Mouse (Mus musculus) intestine, postnatal 0 days (tissue): Measurements from ENCODE around the gene Zbtb12. TPM values are rescaled to one million over a fixed set of nuclear protein-coding genes. Genes with fewer than 3 reads are reported as not detected.
"Not testable (repeated sequence)": the region's sequence is repeated elsewhere in the genome, so short reads cannot be mapped to it uniquely, and the experiment has no call there.

Experiments used
- ATAC-seq: fragments of 200-750 bp; cut with Nextera tagmentation; 2 replicates; pipeline ENCODE4 v1.8.0; 2017; ENCODE audit warnings: mild to moderate bottlenecking, moderate TSS enrichment, moderate library complexity
- H3K27ac ChIP-seq: fragments of 300-500 bp; sonication (generic); 2 replicates; pipeline ENCODE4 v1.5.1; 2014; ENCODE audit warnings: mild to moderate bottlenecking, low read depth, low read length, moderate library complexity
- H3K27me3 ChIP-seq: fragments of 300-500 bp; sonication (generic); replicated peaks from 2 replicates; pipeline ENCODE4 v1.6.1; 2014; ENCODE audit warnings: low read length, mixed read lengths; ENCODE audit not compliant: control insufficient read depth, insufficient read depth
- H3K36me3 ChIP-seq: fragments of 300-500 bp; sonication (generic); 2 replicates; pipeline ENCODE4 v1.6.1; 2014; ENCODE audit warnings: mild to moderate bottlenecking, moderate library complexity; ENCODE audit not compliant: control insufficient read depth, insufficient read depth
- H3K4me1 ChIP-seq: fragments of 300-500 bp; sonication (generic); replicated peaks from 2 replicates; pipeline ENCODE4 v1.6.1; 2014; ENCODE audit warnings: antibody characterized with exemption, low read length, mixed read lengths; ENCODE audit not compliant: control insufficient read depth, insufficient read depth
- H3K4me2 ChIP-seq: fragments of 300-500 bp; sonication (generic); replicated peaks from 2 replicates; pipeline ENCODE4 v1.6.1; 2014; ENCODE audit warnings: low read depth, mild to moderate bottlenecking, moderate library complexity
- H3K4me3 ChIP-seq: fragments of 300-500 bp; sonication (generic); 2 replicates; pipeline ENCODE4 v1.5.1; 2014; ENCODE audit warnings: low read depth, low read length
- H3K9ac ChIP-seq: fragments of 300-500 bp; sonication (generic); 2 replicates; pipeline ENCODE4 v1.6.1; 2014; ENCODE audit warnings: mild to moderate bottlenecking, low read depth, low read length
- H3K9me3 ChIP-seq: fragments of 300-500 bp; sonication (generic); 2 replicates; pipeline ENCODE4 v1.6.1; 2016; ENCODE audit warnings: mixed run types; ENCODE audit not compliant: control insufficient read depth
- CTCF ChIP-seq: sonication (generic); IDR thresholded peaks from 2 replicates; pipeline ENCODE4 v1.5.1; 2016; ENCODE audit warnings: low read depth, mild to moderate bottlenecking, control low read depth, antibody characterized with exemption, moderate library complexity
- WGBS: fragments of 180-500 bp; shearing (Covaris S2); extraction: QIAGEN DNeasy Blood & Tissue Kit; methylation state at CpG from one replicate; pipeline ENCODE4 v1.1.7; 2014; 5-methylcytosine and 5-hydroxymethylcytosine counted together
- polyA plus RNA-seq: library from polyadenylated mRNA; unstranded; fragments of >200 nt; fragmentation: Nextera tagmentation; extraction: Ambion mirVana; gene quantifications from 2 replicates; pipeline ENCODE4 v1.2.1, GENCODE M21; 2015

The Zbtb12 gene
- polyA plus RNA-seq, 1 experiment from 2014 or later: 0.74 TPM

- Histone ChIP-seq H3K36me3 (peaks cover 16% of the 10 kb centered on the region), H3K4me2 (peak overlapping the region; percentile 84), H3K9ac (peak overlapping the region; percentile 93), H3K4me3 (peak overlapping the region; percentile 95), H3K27me3 (no peaks in the 10 kb centered on the region), H3K9me3 (no peaks in the 10 kb centered on the region), H3K27ac (peak overlapping the region; percentile 95), H3K4me1 (no peaks in the 10 kb centered on the region)
- TF ChIP-seq CTCF: no peak
- no peak for ATAC-seq
- 3% methylated on average over 7 of the region's 47 CpGs for WGBS
Observed at GRCm38 (mm10) chr17:34898706-34899052, 19.4 kb downstream of the Zbtb12 start.

DNA sequence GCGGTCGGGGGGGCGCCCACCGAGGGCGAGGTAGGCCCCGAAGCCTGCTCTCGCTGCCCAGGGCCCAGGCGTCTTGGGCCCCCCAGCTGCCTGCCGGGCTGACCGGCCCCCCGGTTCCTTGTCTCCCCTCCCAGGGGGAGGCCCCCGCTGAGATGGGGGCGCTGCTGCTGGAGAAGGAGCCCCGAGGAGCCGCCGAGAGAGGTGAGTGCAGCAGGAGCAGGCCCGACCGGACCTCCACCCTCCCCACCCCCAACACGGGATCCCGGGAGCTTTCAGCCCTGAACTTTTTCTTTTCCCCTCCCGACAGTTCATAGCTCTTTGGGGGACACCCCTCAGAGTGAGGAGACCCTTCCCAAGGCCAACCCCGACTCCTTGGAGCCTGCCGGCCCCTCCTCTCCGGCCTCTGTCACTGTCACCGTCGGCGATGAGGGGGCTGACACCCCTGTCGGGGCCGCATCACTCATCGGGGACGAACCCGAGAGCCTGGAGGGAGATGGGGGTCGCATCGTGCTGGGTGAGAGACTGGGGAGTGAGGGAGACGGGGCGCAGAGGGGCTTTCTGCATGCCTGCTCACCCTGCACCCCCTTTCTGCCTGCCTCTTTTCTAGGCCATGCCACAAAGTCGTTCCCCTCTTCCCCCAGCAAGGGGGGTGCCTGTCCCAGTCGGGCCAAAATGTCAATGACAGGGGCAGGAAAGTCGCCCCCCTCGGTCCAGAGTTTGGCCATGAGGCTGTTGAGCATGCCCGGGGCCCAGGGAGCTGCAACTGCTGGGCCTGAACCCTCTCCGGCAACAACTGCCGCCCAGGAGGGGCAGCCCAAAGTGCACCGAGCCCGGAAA, 20.0 kb downstream of the Zbtb12 start:
- TF ChIP-seq CTCF: no peak
- Histone ChIP-seq H3K27me3 (no peaks in the 10 kb centered on the region), H3K9me3 (no peaks in the 10 kb centered on the region), H3K4me1 (no peaks in the 10 kb centered on the region), H3K4me2 (peak overlapping the region; percentile 84), H3K36me3 (peaks cover 21% of the 10 kb centered on the region), H3K27ac (peak overlapping the region; percentile 95), H3K9ac (peak overlapping the region; percentile 93), H3K4me3 (peak overlapping the region; percentile 95)
- 1% methylated on average over 37 of the region's 45 CpGs for whole genome bisulfite sequencing
- no peak; the same call in 1 of the 2 replicates for ATAC-seq

- no peak for TF ChIP-seq CTCF
- no peak for ATAC-seq
- no peaks in the 10 kb centered on the region for H3K27me3 ChIP-seq
Observed at GRCm38 (mm10) chr17:34899890-34900243, 20.6 kb downstream of the Zbtb12 start.

GRCm38 (mm10) chr17:34900826-34901225, 21.5 kb downstream of the Zbtb12 start:
- not testable (repeated sequence) for H3K4me1 ChIP-seq, H3K27ac ChIP-seq, H3K9me3 ChIP-seq, H3K4me2 ChIP-seq, H3K9ac ChIP-seq, ATAC-seq, H3K27me3 ChIP-seq, H3K4me3 ChIP-seq
- H3K36me3 ChIP-seq: peaks cover 36% of the 10 kb centered on the region

More at GRCm38 (mm10) chr17:34899890-34900243, 20.6 kb downstream of the Zbtb12 start:
- 0% methylated on average over 5 of the region's 5 CpGs for WGBS
- Histone ChIP-seq H3K4me1 (no peaks in the 10 kb centered on the region), H3K9me3 (no peaks in the 10 kb centered on the region), H3K4me2 (peak overlapping the region; percentile 84), H3K27ac (peak overlapping the region; percentile 95), H3K36me3 (peaks cover 26% of the 10 kb centered on the region), H3K9ac (peak overlapping the region; percentile 93), H3K4me3 (peak overlapping the region; percentile 95)

- WGBS: 87% methylated on average over 9 of the region's 10 CpGs
- peaks cover 47% of the 10 kb centered on the region for H3K36me3 ChIP-seq
- not testable (repeated sequence) for H3K4me3 ChIP-seq, H3K27ac ChIP-seq, H3K9me3 ChIP-seq, H3K9ac ChIP-seq, H3K4me1 ChIP-seq, H3K27me3 ChIP-seq, ATAC-seq, H3K4me2 ChIP-seq
Observed at GRCm38 (mm10) chr17:34901948-34902347, 22.7 kb downstream of the Zbtb12 start.

DNA sequence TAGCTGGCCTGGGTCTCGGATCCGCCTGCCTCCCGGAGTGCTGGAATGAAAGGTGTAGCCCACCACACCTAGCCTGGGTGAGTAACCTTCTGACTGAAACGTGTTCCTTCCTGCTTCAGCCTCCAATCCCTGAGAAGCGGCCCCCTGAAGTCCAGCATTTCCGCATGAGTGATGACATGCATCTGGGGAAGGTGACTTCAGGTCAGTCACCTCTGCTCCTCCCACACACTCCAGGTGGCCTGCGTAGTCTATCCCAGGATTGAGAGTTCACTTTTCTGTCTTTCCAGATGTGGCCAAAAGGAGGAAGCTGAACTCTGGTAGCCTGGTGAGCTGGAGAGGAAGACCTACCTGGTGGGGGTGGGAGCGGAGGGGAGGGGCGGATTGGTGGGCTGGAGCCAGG, 23.6 kb downstream of the Zbtb12 start:
- Histone ChIP-seq H3K9ac (no peak overlapping the region), H3K27ac (no peak overlapping the region), H3K36me3 (peaks cover 57% of the 10 kb centered on the region), H3K4me3 (no peak overlapping the region), H3K9me3 (no peaks in the 10 kb centered on the region), H3K4me2 (no peak overlapping the region), H3K4me1 (no peaks in the 10 kb centered on the region), H3K27me3 (no peaks in the 10 kb centered on the region)
- 78% methylated on average over 9 of the region's 9 CpGs for WGBS
- no peak for ATAC-seq
- TF ChIP-seq CTCF: no peak

GRCm38 (mm10) chr17:34910982-34911381, 31.7 kb downstream of the Zbtb12 start:
- H3K27ac ChIP-seq: peak overlapping the region; percentile 84

More at GRCm38 (mm10) chr17:34910982-34911381, 31.7 kb downstream of the Zbtb12 start:
- Histone ChIP-seq H3K4me1 (0 out of 2 replicates have a peak, but pooled peaks cover 4% of the 10 kb centered on the region), H3K9ac (no peak overlapping the region), H3K36me3 (peaks cover 73% of the 10 kb centered on the region), H3K9me3 (no peaks in the 10 kb centered on the region), H3K4me3 (no peak overlapping the region), H3K27me3 (no peaks in the 10 kb centered on the region), H3K4me2 (peak overlapping the region; percentile 21)
- TF ChIP-seq CTCF: no peak
- peak; percentile 66 for ATAC-seq
- 34% methylated on average over 10 of the region's 10 CpGs for WGBS
